Mouse (Mus musculus): ENCODE measurements around the gene Fgfr2. TPM values are rescaled to one million over a fixed set of nuclear protein-coding genes. Genes with fewer than 3 reads are reported as not detected.

The Fgfr2 gene
- polyA plus RNA-seq, 2 experiments from 2014 or later: not detected

- peak; percentile 47 for ATAC-seq
Observed at GRCm38 (mm10) chr7:132242617-132243141, 880.5 kb downstream of the Fgfr2 start.

GRCm38 (mm10) chr7:132238921-132239320 lies 884.2 kb downstream of the Fgfr2 start:
- ATAC-seq: no peak

- no peak for ATAC-seq
Observed at GRCm38 (mm10) chr7:132237191-132237590, 886.0 kb downstream of the Fgfr2 start.

GRCm38 (mm10) chr7:132236789-132237188 lies 886.4 kb downstream of the Fgfr2 start:
- ATAC-seq: no peak

- ATAC-seq: no peak
Observed at GRCm38 (mm10) chr7:132234250-132234649, 888.9 kb downstream of the Fgfr2 start.

- ATAC-seq: no peak
Observed at GRCm38 (mm10) chr7:132233732-132234131, 889.4 kb downstream of the Fgfr2 start.

GRCm38 (mm10) chr7:132232937-132233336 lies 890.2 kb downstream of the Fgfr2 start:
- ATAC-seq: no peak

- no peak for ATAC-seq
Observed at GRCm38 (mm10) chr7:132231476-132231875, 891.7 kb downstream of the Fgfr2 start.

GRCm38 (mm10) chr7:132230961-132231360 lies 892.2 kb downstream of the Fgfr2 start:
- ATAC-seq: no peak

- no peak for ATAC-seq
Observed at GRCm38 (mm10) chr7:132227075-132227640, 896.0 kb downstream of the Fgfr2 start.

- peak; percentile 71 for ATAC-seq
Observed at GRCm38 (mm10) chr7:132226379-132227074, 896.6 kb downstream of the Fgfr2 start.

- ATAC-seq: no peak
Observed at GRCm38 (mm10) chr7:132223452-132224141, 899.6 kb downstream of the Fgfr2 start.

- ATAC-seq: no peak
Observed at GRCm38 (mm10) chr7:132214031-132214430, 909.1 kb downstream of the Fgfr2 start.

GRCm38 (mm10) chr7:132213460-132213859 lies 909.7 kb downstream of the Fgfr2 start:
- ATAC-seq: no peak

- ATAC-seq: no peak
Observed at GRCm38 (mm10) chr7:132211920-132212701, 911.0 kb downstream of the Fgfr2 start.

GRCm38 (mm10) chr7:132210616-132211015 lies 912.5 kb downstream of the Fgfr2 start:
- ATAC-seq: no peak

- ATAC-seq: no peak
Observed at GRCm38 (mm10) chr7:132208946-132209651, 914.1 kb downstream of the Fgfr2 start.

- ATAC-seq: no peak
Observed at GRCm38 (mm10) chr7:132204073-132204612, 919.0 kb downstream of the Fgfr2 start.

GRCm38 (mm10) chr7:132199686-132200085 lies 923.5 kb downstream of the Fgfr2 start:
- ATAC-seq: no peak

- no peak for ATAC-seq
Observed at GRCm38 (mm10) chr7:132198806-132199205, 924.3 kb downstream of the Fgfr2 start.

GRCm38 (mm10) chr7:132197817-132198475 lies 925.2 kb downstream of the Fgfr2 start:
- no peak for ATAC-seq

Measured in CD4-positive, CD25-positive, alpha-beta regulatory T cell, adult 4 months (primary cell).